Mouse (Mus musculus) heart, postnatal 14 days (tissue): ENCODE results near the gene Hip1. TPM values are rescaled to one million over a fixed set of nuclear protein-coding genes. Genes with fewer than 3 reads are reported as not detected.
"Not testable (repeated sequence)": the region's sequence is repeated elsewhere in the genome, so short reads cannot be mapped to it uniquely, and the experiment has no call there.

ENCODE experiments used
- DNase-seq, 2 experiments: peaks; one replicate each; pipeline ENCODE4 v3.0.0; 2021 to 2022
- intact Hi-C: fragments of 180-260 bp; cut with DNase I; formaldehyde crosslinking; loops from one replicate; pipeline ENCODE4 v1.15.1; 2025
- total RNA-seq, 2 experiments: library from RNA; stranded (reverse); gene quantifications; 2 replicates each; pipeline ENCODE4 v1.2.3; 2021

Gene Hip1
- total RNA-seq, 2 experiments from 2014 or later: 45.6 to 45.9 TPM

DNA sequence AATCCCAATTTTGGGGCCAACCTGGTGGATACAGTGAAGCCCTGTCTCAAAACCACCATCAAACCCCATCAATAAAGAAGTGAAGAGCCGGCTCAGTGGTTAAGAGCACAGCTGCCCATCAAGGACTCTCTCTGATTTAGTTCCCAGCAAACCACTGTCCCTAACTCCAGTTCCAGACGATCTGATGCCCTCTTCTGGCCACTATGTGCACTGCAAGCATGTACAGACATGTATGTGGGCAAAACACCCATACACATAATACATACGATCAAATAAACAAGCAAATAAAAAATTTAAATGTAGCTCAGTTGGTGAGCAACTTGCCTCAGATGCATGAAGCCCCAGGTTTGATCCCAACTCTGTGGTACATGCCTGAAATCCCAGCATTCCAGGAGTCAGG, 85.4 kb downstream of the Hip1 start:
- intact Hi-C loops: loop anchor here (5.0 kb wide), 1 partner anchor 33 kb away; no protein-coding TSS in a partner anchor
- DNase-seq: peak in 1 of 2 experiments; percentile 31

DNA sequence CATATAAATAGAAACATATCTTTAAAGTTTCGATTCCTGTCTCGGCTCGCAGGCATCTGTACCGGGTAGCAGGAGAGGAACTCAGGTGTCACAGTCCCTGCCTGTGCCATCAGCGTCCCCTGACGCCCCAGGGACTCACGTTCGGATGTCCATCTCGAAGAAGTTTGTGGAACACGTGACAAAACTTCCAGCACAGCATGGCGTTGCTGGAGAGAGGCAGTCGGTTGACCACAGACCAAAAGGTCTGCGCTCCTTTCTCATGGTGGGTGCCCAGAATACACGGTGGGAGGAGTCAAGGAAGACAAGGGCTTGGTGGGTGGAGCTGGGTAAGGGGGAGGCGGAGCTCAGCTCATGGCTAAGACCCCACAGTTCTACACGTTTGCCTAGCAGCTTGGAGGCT, 87.0 kb downstream of the Hip1 start:
- no peak for DNase-seq
- intact Hi-C loops: loop anchor here (5.0 kb wide), 1 partner anchor 34 kb away; no protein-coding TSS in a partner anchor

DNA sequence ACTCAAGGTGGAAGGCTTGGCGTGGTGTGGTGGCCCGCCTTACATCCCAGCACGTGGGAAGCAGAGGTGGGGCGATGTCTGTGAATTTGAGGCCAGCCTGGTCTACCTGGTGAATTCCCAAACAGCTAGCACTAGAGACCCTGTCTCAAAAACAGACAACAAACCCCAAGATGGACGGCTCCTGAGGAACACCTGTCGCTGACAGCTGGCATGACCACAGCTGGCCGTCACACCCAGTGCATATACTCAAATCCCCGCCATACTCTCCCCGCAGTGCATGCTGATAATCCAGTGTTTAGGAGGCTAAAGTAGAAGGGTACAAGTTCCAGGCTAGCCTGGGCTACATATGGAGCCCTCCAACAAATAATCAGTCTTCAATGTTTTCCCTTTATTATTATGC, 88.4 kb downstream of the Hip1 start:
- DNase-seq: no peak
- intact Hi-C loops: loop anchor here (5.0 kb wide), 1 partner anchor 36 kb away; no protein-coding TSS in a partner anchor

DNA sequence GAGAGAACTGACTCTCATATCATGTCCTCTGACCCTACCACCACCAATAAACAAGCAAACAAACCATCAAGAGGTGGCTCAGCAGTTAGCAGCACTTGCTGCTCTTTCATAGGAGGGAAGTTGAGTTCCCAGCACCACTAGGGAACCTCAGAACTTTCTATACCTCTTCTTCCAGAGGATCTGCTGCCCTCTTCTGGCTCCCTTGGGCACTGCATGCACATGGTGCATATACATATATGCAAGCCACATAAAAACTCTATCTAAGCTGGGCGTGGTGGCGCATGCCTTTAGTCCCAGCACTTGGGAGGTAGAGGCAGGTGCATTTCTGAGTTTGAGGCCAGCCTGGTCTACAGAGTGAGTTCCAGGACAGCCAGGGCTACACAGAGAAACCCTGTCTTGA, 90.7 kb downstream of the Hip1 start:
- DNase-seq: no peak
- intact Hi-C loops: no loop called here

- DNase-seq, intact Hi-C loops: not testable (repeated sequence)
These were observed 93.4 kb downstream of the Hip1 start for GRCm38 (mm10) chr5:135451559-135451958.

GRCm38 (mm10) chr5:135451100-135451499, 93.8 kb downstream of the Hip1 start:
- no peak for DNase-seq
- intact Hi-C loops: no loop called here

GRCm38 (mm10) chr5:135445755-135446154, 99.2 kb downstream of the Hip1 start:
- DNase-seq: no peak

DNA sequence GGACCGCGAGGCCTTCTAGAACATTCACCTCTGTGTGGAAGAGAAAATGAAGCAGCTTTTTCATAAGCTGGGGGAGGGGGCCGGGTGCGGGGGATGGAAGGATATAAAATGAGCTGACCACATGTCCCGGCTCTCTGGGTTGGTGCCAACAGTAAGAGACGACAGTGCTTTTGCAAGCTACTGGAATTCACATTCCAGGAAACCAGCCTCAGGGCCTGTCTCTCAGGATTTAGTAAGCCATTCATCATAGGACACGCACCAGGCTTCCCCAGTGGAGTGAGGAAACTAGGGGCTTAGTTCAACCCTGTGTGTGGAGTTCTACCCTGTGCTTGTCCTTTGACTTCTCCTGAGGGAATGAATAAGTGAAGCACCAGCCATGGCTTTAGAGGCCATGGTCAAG, 102.5 kb downstream of the Hip1 start:
- DNase-seq: no peak
- intact Hi-C loops: no loop called here

More at GRCm38 (mm10) chr5:135445755-135446154, 99.2 kb downstream of the Hip1 start:
- intact Hi-C loops: no loop called here

DNA sequence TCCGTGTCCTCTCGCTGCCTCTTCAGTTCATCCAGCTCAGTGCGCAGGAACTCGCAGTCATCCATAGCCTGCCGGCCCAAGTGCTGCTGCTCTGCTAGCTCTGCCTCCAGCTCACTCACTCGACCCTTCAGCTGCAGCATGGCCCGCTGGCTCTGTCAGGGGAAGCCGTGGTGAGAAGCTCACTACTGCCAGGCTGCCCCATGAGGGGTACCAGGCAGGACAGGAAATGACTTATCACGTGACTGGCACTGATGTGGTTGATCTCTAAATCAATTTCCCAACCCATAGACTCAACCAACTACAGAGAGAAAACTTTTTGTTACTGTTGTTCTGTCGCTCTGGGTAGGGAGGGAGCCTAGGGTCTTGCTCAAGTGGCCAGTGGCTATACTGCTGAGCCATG, 109.9 kb downstream of the Hip1 start:
- no peak for DNase-seq
- intact Hi-C loops: no loop called here

- intact Hi-C loops: no loop called here
- no peak for DNase-seq
These were observed 111.1 kb downstream of the Hip1 start for GRCm38 (mm10) chr5:135433861-135434260.

- DNase-seq: peak in 1 of 2 experiments; percentile 12
These were observed 113.8 kb downstream of the Hip1 start for GRCm38 (mm10) chr5:135431111-135431510.

GRCm38 (mm10) chr5:135428786-135429185, 116.1 kb downstream of the Hip1 start:
- intact Hi-C loops: loop anchor here (2.0 kb wide), 1 partner anchor 66 kb away; no protein-coding TSS in a partner anchor
- DNase-seq: peak in 1 of 2 experiments; percentile 11

More at GRCm38 (mm10) chr5:135431111-135431510, 113.8 kb downstream of the Hip1 start:
- intact Hi-C loops: no loop called here

- intact Hi-C loops: no loop called here
- no peak for DNase-seq
These were observed 134.7 kb downstream of the Hip1 start for GRCm38 (mm10) chr5:135410266-135410665.

DNA sequence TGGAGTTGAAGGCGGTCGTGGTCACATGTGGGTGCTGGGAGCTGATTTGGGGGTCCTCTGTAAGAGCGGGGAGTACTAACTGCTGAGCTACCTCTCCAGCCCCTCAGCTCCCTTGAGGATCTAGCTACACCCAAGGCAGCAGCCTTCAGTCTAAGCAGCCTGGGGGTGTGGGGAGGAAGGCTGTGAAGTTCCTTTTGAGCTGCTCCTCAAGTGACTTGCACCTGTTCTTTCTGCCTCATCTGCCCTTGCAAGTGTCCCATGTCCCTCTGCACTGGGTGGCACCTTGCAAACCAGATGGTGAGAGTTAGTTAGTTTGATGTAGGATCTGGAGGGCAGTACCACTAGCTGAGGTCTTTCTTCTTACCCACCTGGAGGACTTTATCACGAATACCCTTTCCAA, 136.8 kb downstream of the Hip1 start:
- intact Hi-C loops: no loop called here
- no peak for DNase-seq

DNA sequence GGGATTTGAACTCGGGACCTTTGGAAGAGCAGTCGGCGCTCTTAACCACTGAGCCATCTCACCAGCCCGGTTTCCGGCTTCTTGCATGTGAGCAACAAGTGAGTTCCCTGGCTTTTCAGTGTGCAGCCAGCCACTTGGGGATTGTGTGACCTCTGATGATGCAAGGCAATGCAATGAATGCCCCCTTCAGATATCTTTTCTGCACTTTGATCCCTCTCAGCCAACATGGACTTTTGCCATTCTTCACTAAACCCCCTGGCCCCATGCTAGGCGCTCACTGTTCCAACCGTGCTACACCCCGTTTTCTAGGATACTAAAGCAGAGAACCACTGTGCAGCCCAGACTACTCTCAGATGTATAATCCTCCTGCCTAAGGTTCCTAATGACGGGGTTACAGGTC, 139.5 kb downstream of the Hip1 start:
- intact Hi-C loops: no loop called here
- DNase-seq: no peak

GRCm38 (mm10) chr5:135404623-135405022, 140.3 kb downstream of the Hip1 start:
- intact Hi-C loops: loop anchor here (5.0 kb wide), 2 partner anchors 143 to 213 kb away; partner anchors contain the start of gene Hip1
- DNase-seq: peak; percentile 9 to 14

GRCm38 (mm10) chr5:135400244-135400643, 144.7 kb downstream of the Hip1 start:
- DNase-seq: peak; percentile 84 to 92
- intact Hi-C loops: loop anchor here (2.0 to 5.0 kb wide), 3 partner anchors 95 to 217 kb away; partner anchors contain the start of gene Hip1

DNA sequence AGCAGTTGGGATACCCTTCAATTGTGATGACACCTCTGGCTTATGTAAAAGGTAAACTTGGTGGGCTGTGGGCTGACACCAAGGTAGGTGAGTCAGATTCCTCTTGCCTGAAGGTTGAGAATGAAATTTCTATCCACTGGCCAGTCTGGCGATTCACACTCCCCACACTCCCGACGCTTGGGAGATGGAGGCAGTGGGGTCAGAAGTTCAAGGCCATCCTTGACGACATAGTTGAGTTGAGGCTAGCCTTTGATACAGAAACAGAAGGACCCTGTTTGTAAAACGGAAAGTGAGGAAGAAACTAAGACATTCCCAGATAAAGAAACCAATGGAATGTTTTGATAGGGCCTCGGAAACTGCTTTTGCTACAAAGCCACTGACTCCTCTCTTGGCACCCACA, 145.5 kb downstream of the Hip1 start:
- no peak for DNase-seq

DNA sequence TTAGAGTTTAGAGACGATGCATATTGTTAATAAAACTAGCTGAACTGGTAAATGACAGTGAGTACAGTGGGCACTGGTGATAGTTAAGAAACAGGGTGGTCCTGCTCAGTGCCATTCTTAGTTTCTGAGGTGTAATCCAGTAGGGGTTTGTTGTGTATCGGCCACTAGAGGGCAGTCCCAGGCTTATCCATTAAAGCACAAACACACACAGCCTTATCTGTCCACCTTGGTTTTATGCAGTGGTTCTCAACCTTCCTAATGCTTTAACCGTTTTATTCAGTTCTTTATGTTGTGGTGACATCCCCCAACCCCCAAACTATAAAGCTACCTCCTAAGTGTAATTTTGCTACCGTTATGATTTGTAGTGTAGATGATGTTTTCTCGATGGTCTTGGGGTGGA, 149.1 kb downstream of the Hip1 start:
- DNase-seq: peak; percentile 26 to 48
- intact Hi-C loops: loop anchor here (5.0 kb wide), 1 partner anchor 366 kb away; no protein-coding TSS in a partner anchor

More for the DNA sequence above, 145.5 kb downstream of the Hip1 start:
- intact Hi-C loops: loop anchor here (5.0 kb wide), 1 partner anchor 363 kb away; no protein-coding TSS in a partner anchor

DNA sequence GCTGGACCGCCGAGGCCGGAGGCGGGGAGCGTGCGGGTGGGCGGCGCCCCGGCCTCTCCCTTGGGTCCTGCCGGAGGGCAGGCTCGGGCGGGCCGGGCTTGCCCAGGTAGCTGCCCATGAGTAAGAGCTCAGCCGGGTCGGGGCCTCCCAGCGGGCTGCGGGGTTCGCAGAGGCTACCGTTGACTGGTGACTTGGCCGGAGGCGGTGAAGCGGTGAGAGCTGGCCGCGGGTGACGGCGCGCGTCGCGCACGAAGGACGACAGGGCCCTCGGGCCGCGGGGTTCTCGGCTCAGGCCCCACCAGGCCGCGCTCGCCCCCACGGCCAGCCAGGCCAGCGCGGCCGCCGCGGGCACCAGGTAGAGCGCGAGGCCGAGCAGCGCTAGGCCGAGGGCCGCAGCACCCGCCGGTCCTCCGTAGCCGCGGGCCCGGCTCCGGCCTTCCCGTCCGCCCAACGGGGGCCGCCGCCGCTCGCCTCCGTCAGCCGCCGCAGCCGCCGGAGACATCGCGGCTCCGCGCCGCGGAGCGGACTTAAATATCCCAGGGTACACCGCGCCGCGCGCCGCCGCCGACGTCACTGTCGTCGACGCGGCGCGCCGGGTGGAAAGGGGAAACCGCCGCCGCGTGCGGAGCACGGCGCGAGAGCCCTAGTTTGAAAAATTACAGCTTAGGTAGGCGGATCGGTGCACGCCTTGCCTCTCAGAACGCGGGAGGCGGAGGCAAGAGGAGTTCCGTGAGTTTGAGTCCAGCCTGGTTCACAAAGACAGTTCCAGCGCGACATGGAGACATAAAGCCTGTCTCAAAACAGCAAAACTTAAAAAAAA, 150.7 kb downstream of the Hip1 start, which contains the start of gene Pom121:
Gene Pom121, minus strand, starts transcription at position 543 of the 820 bp plus-strand sequence.
- intact Hi-C loops: loop anchor here (5.0 kb wide), 1 partner anchor 383 kb away; the partner anchor contains the start of genes Mdh2 and Styxl1
- peak; percentile 87 for DNase-seq

GRCm38 (mm10) chr5:135383771-135384170, 161.1 kb downstream of the Hip1 start:
- no peak for DNase-seq
- intact Hi-C loops: no loop called here
